Mouse (Mus musculus) embryonic facial prominence, embryonic 14.5 days (tissue): ENCODE measurements at regions not wholly inside any gene's neighbourhood (a gene's known extent, or its start where the extent isn't known, plus 50 kb on each side); places are given as distances from the start of the nearest gene placed in this dataset.
"Not testable (repeated sequence)": the region's sequence is repeated elsewhere in the genome, so short reads cannot be mapped to it uniquely, and the experiment has no call there.

Experiments
- ATAC-seq: fragments of 200-750 bp; cut with Nextera tagmentation; 2 replicates; pipeline ENCODE4 v1.8.0; 2017; ENCODE audit warnings: low read depth, moderate number of reproducible peaks, moderate TSS enrichment
- DNase-seq: peaks from one replicate; pipeline ENCODE4 v3.0.0-alpha.2; 2015; ENCODE audit warnings: low spot score
- H3K27ac ChIP-seq: fragments of 300-500 bp; sonication (generic); replicated peaks from 2 replicates; pipeline ENCODE4 v1.5.1; 2014; ENCODE audit warnings: low read depth, mild to moderate bottlenecking, low read length, moderate library complexity
- H3K27me3 ChIP-seq: fragments of 300-500 bp; sonication (generic); replicated peaks from 2 replicates; pipeline ENCODE4 v1.6.1; 2014; ENCODE audit warnings: low read length; ENCODE audit not compliant: control insufficient read depth, insufficient read depth
- H3K36me3 ChIP-seq: fragments of 300-500 bp; sonication (generic); 2 replicates; pipeline ENCODE4 v1.6.1; 2014; ENCODE audit warnings: low read length, mixed read lengths; ENCODE audit not compliant: control insufficient read depth, insufficient read depth
- H3K4me1 ChIP-seq: fragments of 300-500 bp; sonication (generic); 2 replicates; pipeline ENCODE4 v1.6.1; 2014; ENCODE audit warnings: antibody characterized with exemption, low read length; ENCODE audit not compliant: control insufficient read depth, insufficient read depth
- H3K4me2 ChIP-seq: fragments of 300-500 bp; sonication (generic); 2 replicates; pipeline ENCODE4 v1.6.1; 2014; ENCODE audit warnings: low read depth, mild to moderate bottlenecking, low read length, moderate library complexity, mixed read lengths
- H3K4me3 ChIP-seq: fragments of 300-500 bp; sonication (generic); 2 replicates; pipeline ENCODE4 v1.5.1; 2014; ENCODE audit warnings: low read depth, mild to moderate bottlenecking, low read length
- H3K9ac ChIP-seq: fragments of 300-500 bp; sonication (generic); 2 replicates; pipeline ENCODE4 v1.6.1; 2014; ENCODE audit warnings: low read depth, mild to moderate bottlenecking, low read length, moderate library complexity, mixed read lengths
- H3K9me3 ChIP-seq: fragments of 300-500 bp; sonication (generic); 2 replicates; pipeline ENCODE4 v1.6.1; 2016; ENCODE audit warnings: low read length; ENCODE audit not compliant: control insufficient read depth
- WGBS: fragments of 180-500 bp; shearing (Covaris S2); extraction: QIAGEN DNeasy Blood & Tissue Kit; methylation state at CpG from one replicate; pipeline ENCODE4 v1.1.7; 2014; 5-methylcytosine and 5-hydroxymethylcytosine counted together

GRCm38 (mm10) chr14:37820918-37821632 is 686.0 kb upstream of the Ghitm start:
- Histone ChIP-seq H3K4me3 (no peak overlapping the region), H3K27ac (no peak overlapping the region), H3K27me3 (no peaks in the 10 kb centered on the region), H3K36me3 (no peaks in the 10 kb centered on the region), H3K4me2 (no peak overlapping the region), H3K9ac (no peak overlapping the region), H3K9me3 (no peaks in the 10 kb centered on the region), H3K4me1 (no peaks in the 10 kb centered on the region)
- ATAC-seq (no peak), DNase-seq (no peak)
- 65% methylated on average over 5 of the region's 5 CpGs for WGBS

- Histone ChIP-seq H3K9me3 (no peaks in the 10 kb centered on the region), H3K4me1 (no peaks in the 10 kb centered on the region), H3K36me3 (no peaks in the 10 kb centered on the region), H3K27ac (no peak overlapping the region), H3K9ac (no peak overlapping the region), H3K27me3 (no peaks in the 10 kb centered on the region), H3K4me3 (no peak overlapping the region), H3K4me2 (no peak overlapping the region)
- peak; percentile 70 for DNase-seq
- WGBS, result 22% methylated on average over 7 of the region's 7 CpGs
- no peak for ATAC-seq
Measured at GRCm38 (mm10) chr14:37819959-37820358, 684.9 kb upstream of the Ghitm start.

GRCm38 (mm10) chr14:37795642-37796041 is 660.6 kb upstream of the Ghitm start:
- Histone ChIP-seq H3K27me3 (no peaks in the 10 kb centered on the region), H3K4me2 (no peak overlapping the region), H3K4me3 (no peak overlapping the region), H3K9me3 (no peaks in the 10 kb centered on the region), H3K27ac (no peak overlapping the region), H3K36me3 (no peaks in the 10 kb centered on the region), H3K4me1 (no peaks in the 10 kb centered on the region), H3K9ac (no peak overlapping the region)
- ATAC-seq (no peak), DNase-seq (no peak)
- WGBS, result 86% methylated on average over 2 of the region's 2 CpGs

- no peak overlapping the region for H3K9ac ChIP-seq
- no peaks in the 10 kb centered on the region for H3K27me3 ChIP-seq
- ATAC-seq, result no peak
- no peaks in the 10 kb centered on the region for H3K4me1 ChIP-seq
- H3K27ac ChIP-seq, result no peak overlapping the region
- H3K9me3 ChIP-seq, result no peaks in the 10 kb centered on the region
- DNase-seq, result no peak
- no peak overlapping the region for H3K4me2 ChIP-seq
- H3K36me3 ChIP-seq, result no peaks in the 10 kb centered on the region
- WGBS, result 97% methylated on average over 1 of the region's 1 CpGs
- H3K4me3 ChIP-seq, result no peak overlapping the region
Measured at GRCm38 (mm10) chr14:37765729-37766128, 630.7 kb upstream of the Ghitm start.

GRCm38 (mm10) chr14:37749661-37750060 is 614.6 kb upstream of the Ghitm start:
- not testable (repeated sequence) for H3K4me1 ChIP-seq, DNase-seq, H3K9me3 ChIP-seq, H3K36me3 ChIP-seq, H3K9ac ChIP-seq, H3K4me3 ChIP-seq, ATAC-seq, H3K4me2 ChIP-seq, H3K27me3 ChIP-seq, H3K27ac ChIP-seq

- Histone ChIP-seq H3K27ac (no peak overlapping the region), H3K36me3 (no peaks in the 10 kb centered on the region), H3K9me3 (no peaks in the 10 kb centered on the region), H3K4me1 (no peaks in the 10 kb centered on the region), H3K4me2 (no peak overlapping the region), H3K4me3 (no peak overlapping the region), H3K9ac (no peak overlapping the region), H3K27me3 (no peaks in the 10 kb centered on the region)
- ATAC-seq (no peak), DNase-seq (no peak)
- 88% methylated on average over 7 of the region's 7 CpGs for WGBS
Measured at GRCm38 (mm10) chr14:37749162-37749561, 614.1 kb upstream of the Ghitm start.

- Histone ChIP-seq H3K4me3 (no peak overlapping the region), H3K9ac (no peak overlapping the region), H3K4me1 (no peaks in the 10 kb centered on the region), H3K4me2 (no peak overlapping the region), H3K27me3 (no peaks in the 10 kb centered on the region), H3K27ac (no peak overlapping the region), H3K9me3 (no peaks in the 10 kb centered on the region), H3K36me3 (no peaks in the 10 kb centered on the region)
- no peak for ATAC-seq
- no peak for DNase-seq
Measured at GRCm38 (mm10) chr14:37743048-37743447, 608.0 kb upstream of the Ghitm start.

GRCm38 (mm10) chr14:37742426-37742825 is 607.4 kb upstream of the Ghitm start:
- H3K4me2 ChIP-seq, H3K27me3 ChIP-seq, DNase-seq, H3K27ac ChIP-seq, ATAC-seq, H3K4me1 ChIP-seq, H3K9me3 ChIP-seq, H3K36me3 ChIP-seq, H3K4me3 ChIP-seq, H3K9ac ChIP-seq: not testable (repeated sequence)
- 83% methylated on average over 1 of the region's 1 CpGs for WGBS
